Mouse (Mus musculus) cerebellum, adult 9-11 months (tissue): ENCODE data around the gene Lta.

Experiments
- DNase-seq: peaks from one replicate; pipeline ENCODE4 v3.0.0; 2022

Lta gene

DNA sequence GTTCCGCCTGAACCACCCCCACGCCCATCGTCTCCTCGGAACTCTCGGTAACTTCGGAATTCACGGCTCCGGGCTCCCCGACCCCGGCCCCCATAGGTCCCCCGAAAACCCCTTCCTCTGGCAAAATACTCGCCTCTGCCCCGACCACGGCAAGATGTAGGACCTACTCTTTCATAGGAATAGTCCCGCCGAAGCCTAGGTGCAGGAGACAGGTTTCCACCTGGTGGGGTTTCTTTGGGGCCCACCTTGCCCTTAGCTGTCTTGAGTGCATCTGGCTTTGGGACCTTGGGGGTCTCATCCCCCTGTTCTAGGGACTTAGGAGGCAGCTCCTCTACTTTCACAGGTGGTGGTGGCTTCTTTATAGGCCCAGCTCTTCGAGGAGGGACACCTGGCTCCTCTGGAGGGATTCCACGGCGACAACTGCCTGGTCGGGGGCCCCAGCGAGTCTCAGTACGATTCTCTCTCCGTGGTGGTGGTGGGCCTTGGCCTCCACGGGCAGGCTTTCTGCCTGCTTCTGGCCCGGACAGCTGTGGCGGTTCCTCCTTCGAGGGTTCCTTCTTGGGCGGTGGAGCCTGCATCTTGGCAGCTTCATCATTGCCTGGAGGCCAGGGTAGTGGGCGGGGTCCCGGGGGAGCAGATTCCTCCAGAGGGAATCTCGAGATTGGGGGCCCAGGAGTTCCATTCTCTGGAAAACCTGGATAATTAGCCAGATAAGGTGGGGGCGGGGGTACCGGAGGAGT, 48.5 kb downstream of the Lta start:
- no peak for DNase-seq

DNA sequence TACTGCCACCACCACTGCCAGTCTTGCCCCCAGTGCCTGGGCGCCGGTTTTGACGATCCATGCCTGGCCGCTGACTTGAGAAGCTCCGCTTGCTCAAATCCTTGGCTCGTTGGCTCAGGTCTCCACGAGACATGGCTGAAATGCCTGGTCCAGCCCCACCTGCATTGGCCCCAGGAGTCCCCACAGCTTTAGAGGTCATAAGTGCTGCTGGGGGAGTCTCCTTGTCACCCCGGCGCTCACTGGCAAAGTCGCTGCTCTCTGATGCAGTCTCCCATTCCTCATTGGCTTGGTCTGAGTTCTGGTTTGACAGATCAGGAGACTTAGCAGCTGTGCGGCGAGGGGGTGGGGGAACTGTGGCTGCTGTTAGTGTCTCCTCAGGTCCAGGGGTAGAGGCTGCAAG, 49.7 kb downstream of the Lta start:
- DNase-seq, result no peak

DNA sequence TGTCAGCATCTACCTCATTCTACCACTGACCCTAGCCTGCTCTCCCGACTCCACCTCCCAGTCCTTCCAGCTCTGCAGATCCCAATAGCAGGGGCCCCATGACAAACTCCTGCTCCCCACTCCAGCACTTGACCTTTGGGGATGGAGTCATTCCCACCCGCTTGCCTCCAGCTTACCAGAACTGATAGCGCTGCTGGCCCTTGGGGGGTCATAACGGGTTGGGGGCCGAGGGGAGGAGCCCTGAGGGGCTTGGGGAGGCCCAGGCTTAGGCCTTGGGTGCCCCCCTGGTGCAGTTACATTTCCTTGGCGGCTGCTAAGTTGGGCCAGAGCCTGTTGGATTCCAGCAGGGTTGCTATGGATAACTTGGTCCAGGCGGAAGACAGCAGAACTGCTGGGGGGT, 50.5 kb downstream of the Lta start:
- DNase-seq, result no peak

DNA sequence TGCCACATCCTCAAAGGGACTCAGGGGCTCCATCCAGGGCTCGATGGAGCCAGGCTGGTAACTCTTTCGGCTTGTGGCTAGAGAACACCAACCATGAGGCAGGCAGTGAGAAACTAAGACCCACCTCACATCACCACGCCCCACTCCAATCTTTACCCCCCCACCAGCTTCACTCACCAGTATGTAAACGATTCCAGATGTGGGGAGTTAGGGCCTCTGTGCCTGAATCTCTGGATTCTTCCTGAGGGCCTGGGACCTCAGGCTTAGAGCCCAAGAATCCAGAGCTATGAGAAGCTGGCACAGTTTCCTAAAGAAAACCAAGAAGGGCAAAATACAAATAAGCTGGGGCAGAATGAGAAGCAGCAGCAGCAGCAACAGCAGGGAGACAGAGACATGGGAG, 51.2 kb downstream of the Lta start:
- DNase-seq, result no peak
